Mouse (Mus musculus) testis, postnatal 14 days (tissue): ENCODE results near the gene Tex48.

Experiments
- DNase-seq: peaks from one replicate; pipeline ENCODE4 v3.0.0; 2021; ENCODE audit warnings: low spot score

The Tex48 gene

GRCm38 (mm10) chr4:63594459-63595110 is 27.6 kb downstream of the Tex48 start:
- no peak for DNase-seq

- no peak for DNase-seq
Measured at GRCm38 (mm10) chr4:63590538-63590937, 31.7 kb downstream of the Tex48 start.

- DNase-seq: no peak
Measured at GRCm38 (mm10) chr4:63589987-63590386, 32.2 kb downstream of the Tex48 start.

GRCm38 (mm10) chr4:63586240-63586639 is 36.0 kb downstream of the Tex48 start:
- DNase-seq: no peak

GRCm38 (mm10) chr4:63585216-63585615 is 37.0 kb downstream of the Tex48 start:
- DNase-seq: no peak

GRCm38 (mm10) chr4:63582580-63582979 is 39.6 kb downstream of the Tex48 start:
- DNase-seq: no peak

- DNase-seq: no peak
Measured at GRCm38 (mm10) chr4:63580078-63580477, 42.1 kb downstream of the Tex48 start.

GRCm38 (mm10) chr4:63579649-63580048 is 42.6 kb downstream of the Tex48 start:
- DNase-seq: no peak

- DNase-seq: no peak
Measured at GRCm38 (mm10) chr4:63572621-63573020, 49.6 kb downstream of the Tex48 start.

GRCm38 (mm10) chr4:63570208-63570781 is 51.9 kb downstream of the Tex48 start:
- no peak for DNase-seq

GRCm38 (mm10) chr4:63569322-63569721 is 52.9 kb downstream of the Tex48 start:
- no peak for DNase-seq

- DNase-seq: no peak
Measured at GRCm38 (mm10) chr4:63567712-63568390, 54.4 kb downstream of the Tex48 start.

GRCm38 (mm10) chr4:63562742-63563141 is 59.5 kb downstream of the Tex48 start:
- DNase-seq: no peak

- no peak for DNase-seq
Measured at GRCm38 (mm10) chr4:63561861-63562675, 60.2 kb downstream of the Tex48 start.

GRCm38 (mm10) chr4:63560079-63560478 is 62.1 kb downstream of the Tex48 start:
- DNase-seq: no peak

- DNase-seq: no peak
Measured at GRCm38 (mm10) chr4:63559127-63559697, 63.0 kb downstream of the Tex48 start.

- DNase-seq: peak; percentile 73
Measured at GRCm38 (mm10) chr4:63558407-63559081, 63.7 kb downstream of the Tex48 start, which contains the start of gene Tmem268. Gene Tmem268 (plus strand): TSS chr4:63558781.

- no peak for DNase-seq
Measured at GRCm38 (mm10) chr4:63557124-63558059, 64.8 kb downstream of the Tex48 start.
